Mouse (Mus musculus) MEL (cell line): Measurements from ENCODE around the gene Pzp.

Experiments
- CTCF ChIP-seq, 3 experiments: IDR thresholded peaks in 2 of 3; conservative IDR thresholded peaks in 1 of 3; 2 replicates each; pipeline ENCODE4 v1.5.1; 2011 to 2012; ENCODE audit warnings: low read length in 3 of 3, low read depth in 2 of 3, mild to moderate bottlenecking in 2 of 3, improper control_type of control experiment in 1 of 3, inconsistent platforms in 1 of 3, mixed read lengths in 1 of 3, moderate library complexity in 1 of 3; ENCODE audit not compliant: control insufficient read depth in 1 of 3, insufficient read depth in 1 of 3, poor library complexity in 1 of 3, severe bottlenecking in 1 of 3
- EP300 ChIP-seq, 2 experiments: IDR thresholded peaks; 2 replicates each; pipeline ENCODE4 v1.6.1; 2011; ENCODE audit warnings: improper control_type of control experiment in 2 of 2, low read length in 2 of 2, low read depth in 1 of 2, mild to moderate bottlenecking in 1 of 2
- GABPA ChIP-seq: IDR thresholded peaks from 2 replicates; pipeline ENCODE4 v1.6.1; 2012; ENCODE audit warnings: low read depth, mild to moderate bottlenecking, inconsistent platforms, low read length, improper control_type of control experiment, moderate library complexity
- GATA1 ChIP-seq: IDR thresholded peaks from 2 replicates; pipeline ENCODE4 v1.6.1; 2011; ENCODE audit warnings: low read depth, low read length, improper control_type of control experiment
- HCFC1 ChIP-seq: IDR thresholded peaks from 2 replicates; pipeline ENCODE4 v1.6.1; 2012; ENCODE audit warnings: low read depth, mild to moderate bottlenecking, inconsistent platforms, low read length, improper control_type of control experiment, moderate library complexity
- MAX ChIP-seq: IDR thresholded peaks from 2 replicates; pipeline ENCODE4 v1.6.1; 2011; ENCODE audit warnings: low read length, improper control_type of control experiment
- NRF1 ChIP-seq: IDR thresholded peaks from 2 replicates; pipeline ENCODE4 v1.6.1; 2014; ENCODE audit warnings: low read depth, mild to moderate bottlenecking, inconsistent platforms, low read length, improper control_type of control experiment, moderate library complexity; ENCODE audit not compliant: poor library complexity, insufficient read depth, severe bottlenecking
- POLR2A ChIP-seq, 2 experiments: IDR thresholded peaks; 2 replicates each; pipeline ENCODE4 v1.6.1; 2011 to 2012; ENCODE audit warnings: low read length in 2 of 2, mild to moderate bottlenecking in 2 of 2, control low read depth in 1 of 2, improper control_type of control experiment in 1 of 2, low read depth in 1 of 2, moderate library complexity in 1 of 2; ENCODE audit not compliant: control insufficient read depth in 1 of 2, insufficient read depth in 1 of 2, poor library complexity in 1 of 2
- RCOR1 ChIP-seq: IDR thresholded peaks from 2 replicates; pipeline ENCODE4 v1.6.1; 2012; ENCODE audit warnings: low read depth, mild to moderate bottlenecking, inconsistent platforms, low read length, improper control_type of control experiment
- TBP ChIP-seq: IDR thresholded peaks from 2 replicates; pipeline ENCODE4 v1.8.0; 2011; ENCODE audit warnings: low read depth, low read length, improper control_type of control experiment
- USF1 ChIP-seq: IDR thresholded peaks from 2 replicates; pipeline ENCODE4 v1.6.1; 2014; ENCODE audit warnings: low read depth, mild to moderate bottlenecking, inconsistent platforms, low read length, improper control_type of control experiment, moderate library complexity
- ZC3H11A ChIP-seq: IDR thresholded peaks from 2 replicates; pipeline ENCODE4 v1.6.1; 2012; ENCODE audit warnings: low read depth, mild to moderate bottlenecking, inconsistent platforms, low read length, improper control_type of control experiment
- ZNF384 ChIP-seq: IDR thresholded peaks from 2 replicates; pipeline ENCODE4 v1.6.1; 2012; ENCODE audit warnings: low read depth, mild to moderate bottlenecking, inconsistent platforms, low read length, improper control_type of control experiment

GRCm38 (mm10) chr6:128435474-128435873 is 91.0 kb downstream of the Pzp start:
- TF ChIP-seq CTCF (IDR thresholded peaks at IDR 0.05 in 2 of 3, conservative IDR thresholded peaks at IDR 0.05 in 1 of 3; ENCODE audit: control insufficient read depth in 1 of 3, insufficient read depth in 1 of 3, low read depth in 2 of 3, low read length in 3 of 3, poor library complexity in 1 of 3, severe bottlenecking in 1 of 3) (no peak), RCOR1 (no peak; the same call in 1 of the 2 replicates), MAX (no peak), ZNF384 (no peak), ZC3H11A (no peak), USF1 (no peak), GATA1 (peak; percentile 94), HCFC1 (no peak), GABPA (no peak), EP300 (IDR thresholded peaks at IDR 0.05; ENCODE audit: low read depth in 1 of 2, low read length in 2 of 2) (peak; percentile 78 to 85), NRF1 (no peak), TBP (0 out of 2 replicates have a peak, but pooled peaks have one; percentile 21), POLR2A (IDR thresholded peaks at IDR 0.05; ENCODE audit: control insufficient read depth in 1 of 2, insufficient read depth in 1 of 2, low read depth in 1 of 2, low read length in 2 of 2, poor library complexity in 1 of 2) (no peak)
